Mouse (Mus musculus) gastrocnemius, postnatal 4 days (tissue): Measurements from ENCODE around the gene Gm9970. TPM values are rescaled to one million over a fixed set of nuclear protein-coding genes. Genes with fewer than 3 reads are reported as not detected.

Source experiments
- DNase-seq, 2 experiments: peaks; one replicate each; pipeline ENCODE4 v3.0.0; 2021 to 2022; ENCODE audit warnings: low spot score in 2 of 2, mixed read lengths in 2 of 2
- long read RNA-seq, 2 experiments: library from polyadenylated mRNA; stranded (forward); transcript quantifications; one replicate each; pipeline ENCODE4 v2.0.0; 2021
- total RNA-seq, 2 experiments: library from RNA; stranded (reverse); gene quantifications; 2 replicates each; pipeline ENCODE4 v1.2.3; 2021

Gene Gm9970
- total RNA-seq, result under 1 TPM in 1 of 2 experiments, not detected in 1; 0.70 TPM
- long read RNA-seq, experiment 1, result 0 reads
- long read RNA-seq, experiment 2, partial matches to known transcripts, result 0 of 1 reads
- long read RNA-seq, experiment 2, other reads (novel, unspliced or antisense), result 0 of 1 reads

DNA sequence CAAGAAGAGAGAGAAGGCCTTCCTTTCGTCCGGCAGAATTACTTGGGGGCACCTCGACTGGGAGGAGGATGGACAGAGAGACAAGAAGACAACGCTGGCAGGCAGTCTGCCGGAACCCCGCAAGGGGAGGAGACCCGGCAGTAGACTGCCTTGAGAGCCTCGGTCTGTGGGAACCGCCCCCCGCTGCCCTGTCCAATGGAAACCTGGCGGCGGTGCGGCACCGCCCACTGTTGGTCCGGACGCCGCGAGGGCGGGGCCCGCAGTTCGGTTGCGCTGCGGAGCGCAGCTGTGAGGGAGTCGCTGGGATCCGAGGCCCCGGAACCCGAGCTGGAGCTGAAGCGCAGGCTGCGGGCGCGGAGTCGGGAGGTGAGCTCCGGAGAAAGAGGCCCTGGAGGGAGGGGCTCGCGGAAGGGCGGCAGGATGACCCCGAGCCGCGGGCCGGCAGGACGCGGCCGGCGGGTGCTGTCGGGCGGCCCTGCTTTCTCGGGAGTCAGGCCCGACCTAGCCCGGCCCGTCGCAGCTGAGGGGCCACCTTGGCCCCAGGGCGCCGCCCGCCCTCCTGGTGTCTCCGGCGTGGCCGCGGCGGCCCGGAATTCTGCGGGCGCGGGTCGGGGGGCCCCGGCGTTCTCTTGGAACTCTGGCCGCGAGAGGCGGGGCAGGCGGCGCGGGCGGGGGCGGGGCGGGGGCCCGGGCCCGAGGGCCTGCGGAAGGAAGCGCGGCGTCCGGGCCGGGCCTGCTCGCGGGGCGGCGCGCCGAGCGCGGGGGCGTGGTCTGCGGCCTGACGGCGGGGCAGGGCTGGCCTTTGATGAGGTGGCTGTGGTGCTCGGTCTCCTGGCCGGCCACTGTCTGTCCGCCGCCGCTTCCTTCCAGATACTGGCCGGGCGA lies at the start of gene Gm9970, which contains the start of gene Nrbp1:
Gene Gm9970, minus strand, starts transcription at position 596 of the 885 bp plus-strand sequence.
Gene Nrbp1, plus strand, starts transcription at position 228 of the 885 bp plus-strand sequence.
- DNase-seq, result peak; percentile 96 to 97

DNA sequence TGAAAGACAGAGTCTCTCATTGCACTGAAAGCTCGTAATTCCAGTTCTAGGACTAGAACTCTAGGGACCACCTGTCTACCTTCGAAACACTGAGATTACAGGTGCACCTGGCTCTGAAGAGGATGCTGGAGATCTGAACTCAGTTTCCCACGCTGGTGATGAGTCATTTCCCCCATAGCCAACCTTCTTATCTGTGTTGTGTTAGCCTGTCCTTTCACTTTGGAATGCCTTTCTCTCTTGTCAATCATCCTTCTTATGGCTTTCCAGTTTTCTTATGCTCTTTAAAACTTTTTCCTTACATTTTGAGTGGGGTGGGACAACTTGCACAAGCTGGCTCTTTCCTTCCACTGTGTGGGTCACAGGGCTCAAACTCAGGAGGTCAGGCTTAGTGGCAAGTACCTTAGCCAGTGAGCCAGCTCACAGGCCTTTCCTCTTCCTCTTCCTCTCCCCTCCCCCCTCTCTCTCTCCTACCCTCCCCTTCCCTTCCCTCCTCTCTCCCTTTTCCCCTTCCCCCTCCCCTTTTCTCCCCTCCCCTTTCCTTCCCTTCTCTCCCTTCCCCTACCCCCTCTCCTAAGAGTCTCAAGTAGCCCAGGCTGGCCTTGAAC lies 48.7 kb upstream of the Gm9970 start:
- no peak for DNase-seq

DNA sequence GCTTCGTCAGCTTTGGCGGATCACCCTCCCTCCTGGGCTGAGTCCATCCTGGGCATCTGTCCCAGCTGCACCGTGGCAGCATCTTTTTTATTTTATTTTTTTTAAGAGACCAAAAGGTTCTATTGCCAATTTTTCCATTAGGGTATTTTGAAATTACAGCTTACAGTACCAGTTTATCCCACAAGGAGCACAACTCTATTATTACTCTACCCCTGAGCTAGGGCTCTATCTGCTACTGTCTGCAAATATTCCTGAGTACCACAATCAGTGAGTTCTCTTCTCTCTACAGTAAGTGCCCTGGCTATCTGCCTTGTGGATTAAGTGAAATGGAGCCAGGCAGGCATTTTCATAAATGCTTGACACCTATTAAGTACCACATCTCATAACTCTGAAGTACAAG lies 47.6 kb upstream of the Gm9970 start:
- DNase-seq, result no peak

DNA sequence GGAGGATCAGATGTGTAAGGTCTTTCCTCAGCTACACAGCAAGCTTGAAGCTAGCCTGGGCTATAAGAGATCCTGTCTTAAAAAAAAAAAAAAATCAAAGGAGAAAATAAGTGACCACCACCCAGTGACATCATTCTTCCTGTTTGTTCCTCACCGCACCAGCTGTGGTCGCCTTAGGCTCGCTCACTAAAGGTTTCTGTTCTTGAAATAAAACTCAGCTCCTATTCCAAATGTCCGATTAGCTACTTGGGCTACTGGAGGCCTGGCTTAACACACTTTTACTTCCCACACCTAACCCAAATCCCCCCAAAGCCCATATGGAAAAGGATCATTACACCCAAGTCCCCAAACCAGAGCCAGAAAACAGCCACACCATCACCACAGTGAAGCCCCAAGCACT lies 47.2 kb upstream of the Gm9970 start:
- DNase-seq, result no peak

DNA sequence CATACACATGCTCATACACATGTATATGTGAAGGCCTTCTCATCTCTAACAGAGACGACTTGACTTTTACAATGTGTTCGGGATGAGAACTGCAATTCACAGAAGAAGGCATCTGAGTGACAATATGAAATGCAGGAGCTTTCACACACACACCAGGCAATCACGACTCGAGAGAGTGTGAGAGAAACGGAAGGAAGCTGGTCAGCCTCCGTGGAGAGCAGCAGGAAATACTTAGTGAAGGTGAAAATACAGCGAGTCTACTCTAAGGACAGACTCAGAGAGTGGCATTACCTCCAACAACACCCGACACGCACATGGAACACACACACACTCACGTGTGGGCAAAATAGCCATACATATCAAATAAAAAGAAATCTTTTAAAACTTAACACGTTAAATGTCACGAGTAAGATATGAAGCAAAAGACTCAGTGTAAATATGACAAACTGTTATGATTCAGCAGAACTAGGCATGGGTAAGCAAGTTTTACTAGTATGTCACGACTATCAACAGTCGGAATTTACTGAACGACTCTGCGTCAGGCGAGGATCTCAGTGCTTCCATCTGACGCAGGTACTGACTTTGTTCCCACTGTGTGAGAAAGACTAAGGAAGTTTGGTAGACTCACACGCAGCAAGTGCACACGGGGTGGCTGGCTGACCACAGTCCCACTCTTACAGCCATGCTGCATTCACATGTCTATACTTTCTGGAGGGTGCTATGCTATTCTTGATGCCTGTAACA lies 38.4 kb upstream of the Gm9970 start:
- no peak for DNase-seq

DNA sequence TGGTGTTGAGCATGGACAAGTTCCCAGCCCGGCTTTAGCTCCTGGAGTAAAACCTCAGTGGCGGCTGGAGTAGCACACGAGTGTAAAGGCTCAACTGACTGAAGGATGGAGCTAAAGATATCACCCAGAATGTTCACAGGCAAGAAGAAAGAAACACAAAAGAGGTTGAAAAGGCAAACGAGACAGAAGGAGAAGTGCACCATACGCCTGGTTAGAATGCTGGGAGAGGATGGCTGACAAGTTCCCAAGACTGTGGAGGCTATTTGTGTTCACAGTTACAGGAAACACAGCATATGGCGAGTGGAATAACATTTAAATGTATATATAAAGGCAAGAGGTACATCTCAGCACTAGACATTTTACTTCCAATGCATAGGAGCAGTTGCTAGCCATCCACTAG lies 32.0 kb upstream of the Gm9970 start:
- DNase-seq, result no peak

DNA sequence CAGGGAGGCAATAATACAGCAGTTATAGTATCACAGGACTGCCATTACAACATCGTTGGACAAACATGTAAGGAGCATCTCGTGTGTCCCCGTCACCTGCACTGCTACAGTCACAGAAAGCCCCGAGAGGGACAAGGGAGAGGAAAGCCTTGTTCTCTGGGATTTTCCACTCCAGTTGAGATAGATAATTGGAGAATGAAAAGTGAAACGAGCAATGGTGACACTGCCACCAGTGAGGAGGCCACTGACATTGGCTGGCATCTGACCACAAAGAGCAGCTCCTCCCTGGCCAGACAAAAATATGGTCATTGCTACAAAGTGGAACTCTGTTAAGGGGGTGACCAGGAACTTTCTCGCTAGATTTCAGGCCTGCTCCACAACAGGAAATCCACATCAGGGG lies 26.7 kb upstream of the Gm9970 start:
- no peak for DNase-seq

DNA sequence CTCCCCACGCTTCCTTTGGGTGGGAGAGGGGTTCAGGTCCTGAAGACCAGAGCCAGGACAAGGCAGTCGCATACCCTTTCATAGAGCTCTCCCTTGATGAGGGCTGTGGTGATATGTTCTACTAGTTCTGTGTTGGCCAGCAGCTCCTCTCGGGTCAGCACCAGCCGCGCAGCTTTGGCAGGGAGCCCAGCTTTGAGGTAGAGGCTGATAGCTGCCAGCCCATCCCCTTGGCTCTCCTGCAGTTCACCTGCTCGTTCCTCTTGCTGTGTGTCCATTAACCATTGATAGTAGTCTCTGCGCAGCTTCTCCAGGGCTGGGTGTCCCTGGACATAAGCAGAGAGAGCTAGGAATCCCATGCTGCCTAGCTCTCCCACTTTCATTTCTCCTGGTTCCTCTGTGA lies 25.1 kb upstream of the Gm9970 start:
- no peak for DNase-seq

DNA sequence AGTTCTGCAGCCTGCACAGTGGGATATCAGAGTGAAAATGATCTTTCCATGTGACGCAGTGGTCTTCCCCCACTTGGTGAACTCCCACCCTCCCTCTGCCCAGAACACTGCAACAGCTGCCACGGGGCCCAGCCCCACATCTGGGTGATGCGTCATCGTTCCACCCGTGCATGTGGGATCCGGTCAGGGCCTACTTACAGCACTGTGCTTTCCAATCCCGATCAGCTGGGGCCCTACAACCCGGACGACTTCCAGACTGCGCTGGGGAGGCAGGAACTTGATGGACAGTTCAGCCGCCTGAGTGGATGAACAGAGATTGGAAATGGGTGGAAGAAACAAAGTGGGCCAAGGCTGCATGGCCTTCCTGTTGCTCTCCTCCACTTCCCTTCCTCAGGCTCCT lies 16.6 kb upstream of the Gm9970 start:
- no peak for DNase-seq

DNA sequence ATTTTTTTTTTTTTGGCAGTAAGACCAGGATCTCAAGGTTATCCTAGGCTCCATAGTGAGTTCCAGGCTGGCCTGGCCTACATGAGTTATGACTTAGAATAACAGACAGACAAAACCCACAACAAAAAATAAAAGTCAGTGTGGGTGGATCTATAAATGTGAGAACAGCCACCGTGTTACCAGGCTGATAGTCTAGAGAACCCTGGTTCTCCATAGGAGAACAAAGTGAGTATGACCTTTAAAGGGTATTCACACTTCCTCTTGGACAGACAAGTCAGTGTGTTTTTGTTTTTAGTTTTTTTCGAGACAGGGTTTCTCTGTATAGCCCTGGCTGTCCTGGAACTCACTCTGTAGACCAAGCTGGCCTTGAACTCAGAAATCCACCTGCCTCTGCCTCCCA lies 14.9 kb upstream of the Gm9970 start:
- DNase-seq, result no peak

DNA sequence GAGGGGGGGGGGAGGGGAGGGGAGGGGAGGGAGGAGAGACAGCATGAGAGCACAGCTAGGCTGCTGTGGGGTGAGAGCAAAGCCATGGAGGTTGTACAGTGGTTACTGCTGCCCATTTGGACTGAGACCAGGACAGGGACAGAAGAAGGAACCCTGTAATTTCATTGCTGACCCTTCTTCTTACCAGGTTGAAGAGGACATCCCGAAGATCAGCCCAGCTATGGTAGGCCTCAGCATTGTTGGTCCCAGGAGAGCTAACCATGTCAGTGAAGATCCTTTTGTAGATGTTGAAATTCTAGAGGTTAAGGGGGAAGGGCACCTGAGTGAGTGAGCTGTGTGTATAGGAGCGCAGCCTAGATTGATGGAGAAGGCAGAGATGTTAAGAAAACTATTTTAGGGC lies 14.3 kb upstream of the Gm9970 start:
- no peak for DNase-seq

DNA sequence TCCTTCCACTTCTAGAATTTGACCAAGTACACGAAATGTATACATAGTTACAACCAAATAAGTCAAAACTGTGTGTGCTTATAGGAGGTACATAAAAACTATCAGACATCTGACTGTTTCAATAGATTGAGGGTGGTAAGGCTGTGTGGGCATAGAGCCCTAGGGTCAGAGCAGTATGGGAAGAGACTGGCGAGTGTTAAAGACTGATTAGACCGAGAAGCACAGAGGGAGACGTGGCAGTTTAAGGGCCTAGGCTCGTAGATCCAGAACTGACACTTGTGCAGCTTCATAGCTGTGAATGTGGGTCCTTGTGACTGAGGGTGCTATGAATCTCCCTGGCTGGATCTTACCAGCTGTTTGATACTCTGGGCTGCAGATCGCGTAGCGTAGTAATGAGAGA lies 13.9 kb upstream of the Gm9970 start:
- DNase-seq, result no peak

DNA sequence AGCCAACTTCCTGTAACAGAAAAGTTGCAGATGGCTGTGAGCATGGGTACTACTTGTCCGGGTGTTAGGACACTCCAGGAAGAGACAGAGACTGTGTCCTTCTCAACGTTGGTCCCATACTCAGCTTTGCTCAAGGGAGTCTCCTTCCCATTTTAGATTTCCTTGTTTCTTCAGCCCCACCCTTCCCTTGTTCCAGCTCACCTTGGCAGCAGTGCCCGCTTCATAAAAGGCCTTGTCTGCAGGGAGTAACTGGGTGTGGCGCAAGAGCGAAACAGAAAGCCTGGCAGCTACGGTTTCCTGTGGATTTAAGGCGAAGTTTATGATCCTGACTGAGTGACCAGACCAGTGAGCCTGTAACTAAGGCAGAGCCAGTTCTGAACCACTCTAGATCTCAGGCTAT lies 13.4 kb upstream of the Gm9970 start:
- DNase-seq, result no peak

DNA sequence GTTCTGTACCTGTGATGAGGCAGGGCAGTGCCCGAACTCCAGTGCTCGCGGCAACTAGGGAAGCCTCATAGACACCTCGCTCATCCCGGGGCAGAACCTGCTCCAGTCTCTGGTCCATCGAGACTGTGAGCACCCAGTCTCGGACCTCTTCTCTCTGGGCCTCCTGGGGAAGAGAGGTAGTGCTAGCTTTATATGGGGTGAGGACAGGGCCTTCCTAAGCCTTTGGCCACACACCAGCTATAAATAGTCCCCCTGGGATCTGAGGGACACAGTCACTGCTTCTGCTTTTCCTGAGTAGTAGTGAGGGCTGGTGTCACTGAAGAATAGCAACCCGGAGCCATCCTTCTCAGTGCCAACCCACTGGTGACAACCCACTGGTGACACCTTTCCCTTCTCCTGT lies 12.8 kb upstream of the Gm9970 start:
- no peak for DNase-seq

DNA sequence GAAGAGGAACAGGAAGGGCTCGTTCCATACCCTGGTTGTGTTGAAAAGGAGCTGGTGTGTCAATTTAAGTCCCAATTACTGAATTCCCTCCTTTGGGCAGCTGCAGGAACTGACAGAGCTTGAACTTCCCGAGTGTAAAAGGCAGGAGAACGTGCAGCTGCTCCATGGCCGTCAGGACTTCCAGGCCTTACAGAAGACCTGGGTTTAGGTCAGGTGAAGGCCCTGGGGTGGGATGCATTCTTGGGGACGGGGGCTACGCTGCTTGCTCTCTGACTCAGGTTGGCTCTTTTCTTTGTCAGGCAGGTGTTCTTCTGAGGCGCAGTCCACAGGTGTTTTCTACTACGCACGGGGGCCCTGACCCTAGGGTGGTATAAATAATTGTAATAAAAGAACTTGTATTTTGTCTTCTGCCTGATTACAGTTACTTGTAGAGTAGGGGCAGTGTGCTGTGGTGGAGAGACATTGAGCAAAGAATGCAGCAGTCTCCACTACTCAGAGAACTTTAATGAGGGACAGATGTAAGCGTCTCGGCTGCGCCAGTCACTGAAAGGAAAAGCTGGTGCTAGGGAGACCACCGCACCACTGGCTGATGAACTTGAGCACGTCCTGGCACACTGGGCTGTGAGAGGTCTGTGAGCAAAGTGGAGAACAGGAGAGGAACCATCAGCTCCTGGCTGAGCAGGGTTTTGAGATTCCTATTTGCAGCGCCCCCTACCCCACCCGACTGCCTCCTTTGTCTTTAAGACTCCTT lies 11.9 kb upstream of the Gm9970 start:
- DNase-seq, result no peak

DNA sequence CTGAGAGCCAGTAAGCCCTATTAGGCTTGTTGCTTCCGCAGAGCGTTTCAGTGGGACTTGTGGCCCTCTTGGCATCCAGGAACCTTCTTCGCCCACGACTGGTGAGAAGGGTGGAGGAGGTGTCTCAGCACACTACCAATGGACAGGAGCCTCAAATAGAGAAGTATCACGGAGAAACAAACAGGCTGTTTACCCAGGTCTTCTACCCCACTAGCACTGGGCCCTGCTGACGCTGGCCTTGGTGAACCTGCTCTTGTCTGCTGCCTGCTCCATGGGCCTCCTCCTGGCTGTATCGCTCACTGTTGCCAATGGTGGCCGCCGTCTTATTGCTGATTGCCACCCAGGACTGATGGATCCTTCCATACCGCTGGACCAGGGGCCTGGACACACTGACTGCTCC lies 11.1 kb upstream of the Gm9970 start:
- DNase-seq, result no peak

DNA sequence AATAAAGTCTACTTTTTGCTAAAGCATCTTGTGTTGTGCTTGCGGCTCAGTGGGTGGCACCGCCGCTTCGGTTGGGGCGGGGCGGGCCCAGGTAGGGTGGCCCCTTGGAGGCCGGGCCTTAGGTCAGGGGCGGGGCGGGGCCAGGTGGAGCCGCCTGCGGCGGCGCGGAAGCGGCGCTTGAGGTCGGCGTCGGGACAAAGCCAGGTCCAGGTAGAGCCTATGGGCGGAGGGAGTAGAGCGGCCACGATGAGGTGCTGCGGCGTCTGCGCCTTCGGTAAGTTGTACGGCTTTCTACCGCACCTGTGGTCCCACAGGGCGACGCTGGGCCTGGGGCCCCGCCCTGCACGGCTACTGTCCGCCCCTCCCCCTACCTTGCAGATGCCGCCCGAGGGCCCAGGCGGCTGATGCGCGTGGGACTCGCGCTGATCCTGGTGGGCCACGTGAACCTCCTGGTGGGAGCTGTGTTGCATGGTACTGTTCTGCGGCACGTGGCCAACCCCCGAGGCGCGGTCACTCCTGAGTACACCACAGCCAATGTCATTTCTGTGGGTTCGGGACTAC lies 10.6 kb upstream of the Gm9970 start, which contains the start of gene Krtcap3:
Gene Krtcap3, plus strand, starts transcription at position 151 of the 561 bp plus-strand sequence.
- DNase-seq, result no peak

DNA sequence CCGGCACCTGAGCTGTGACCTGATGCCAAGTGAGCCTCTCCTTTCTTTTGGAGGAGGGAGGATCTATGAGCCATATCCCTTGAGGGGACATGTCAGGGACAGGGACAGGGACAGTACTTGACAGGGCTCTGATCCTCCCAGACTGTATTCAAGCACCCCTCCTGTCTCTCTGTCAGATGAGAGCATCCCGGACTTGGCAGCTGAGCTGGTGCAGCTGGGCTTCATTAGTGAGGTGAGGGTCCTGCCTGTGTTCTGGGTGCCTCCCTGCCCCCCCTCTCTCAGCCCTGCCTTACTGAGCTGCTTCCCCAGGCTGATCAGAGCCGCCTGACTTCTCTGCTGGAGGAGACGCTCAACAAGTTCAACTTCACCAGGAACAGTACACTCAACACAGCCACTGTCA lies 9.7 kb upstream of the Gm9970 start:
- no peak for DNase-seq

DNA sequence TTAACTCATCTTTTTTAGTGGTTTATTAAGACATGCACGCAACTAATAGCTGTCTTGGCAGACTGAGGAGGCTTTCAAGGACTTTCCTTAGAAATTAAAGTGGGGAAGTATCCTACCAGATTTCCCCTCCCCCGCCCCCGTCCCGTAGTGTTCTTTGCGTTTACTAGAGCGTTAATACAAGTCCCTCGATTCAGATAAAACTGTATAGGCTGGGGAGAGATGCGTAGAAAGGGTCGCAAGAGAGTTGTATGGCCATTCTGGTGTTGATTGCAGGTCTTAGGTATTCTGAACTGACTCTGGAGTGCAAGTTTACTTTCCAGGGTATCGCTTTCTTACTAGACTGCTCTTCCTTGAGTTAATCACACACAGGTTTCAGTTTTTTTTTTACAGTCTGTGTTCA lies 1.2 kb upstream of the Gm9970 start:
- DNase-seq, result no peak

DNA sequence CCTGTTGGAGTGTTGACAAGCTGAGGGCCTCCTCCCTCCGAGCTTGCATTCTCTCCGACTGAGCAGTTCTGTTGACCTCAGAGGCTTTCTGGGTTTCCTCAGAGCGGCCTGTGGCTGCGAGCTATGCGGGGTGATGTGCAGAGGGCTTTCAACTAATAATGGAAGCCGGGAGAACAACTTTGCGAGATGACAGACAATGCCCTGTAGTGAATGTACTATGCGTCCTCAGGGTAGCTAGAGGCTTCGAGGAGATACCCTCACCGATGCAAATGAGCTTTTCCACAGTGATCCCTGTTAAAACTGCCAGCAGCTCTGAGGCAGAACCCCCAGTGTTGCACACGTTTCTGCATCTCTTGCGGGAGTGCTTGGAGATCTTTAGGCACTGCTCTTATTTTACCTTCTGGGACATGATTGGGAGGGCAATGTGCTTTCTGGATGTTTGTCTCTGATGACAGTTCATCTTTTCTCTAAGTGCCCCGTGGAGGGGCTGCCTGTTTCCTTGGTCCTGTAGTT lies 546 bp upstream of the Gm9970 start:
- DNase-seq, result no peak
